Mouse (Mus musculus) embryonic fibroblast, embryonic 13.5 days (primary cell): ENCODE results near the gene Usp16. TPM values are rescaled to one million over a fixed set of nuclear protein-coding genes. Genes with fewer than 3 reads are reported as not detected.

Experiments used
- H3K27ac ChIP-seq: 2 replicates; pipeline ENCODE4 v1.5.1; 2012; ENCODE audit warnings: low read length, control low read depth, inconsistent platforms; ENCODE audit not compliant: insufficient read depth
- H3K4me1 ChIP-seq: 2 replicates; pipeline ENCODE4 v1.6.1; 2011; ENCODE audit warnings: low read length; ENCODE audit not compliant: control insufficient read depth, insufficient read depth
- H3K4me3 ChIP-seq: 2 replicates; pipeline ENCODE4 v1.5.1; 2011; ENCODE audit warnings: mild to moderate bottlenecking, control low read depth, low read length; ENCODE audit not compliant: insufficient read depth
- CTCF ChIP-seq: IDR thresholded peaks from 2 replicates; pipeline ENCODE4 v1.5.1; 2011; ENCODE audit warnings: mild to moderate bottlenecking, control low read depth, low read length, moderate library complexity, borderline replicate concordance; ENCODE audit not compliant: insufficient read depth
- POLR2A ChIP-seq: IDR thresholded peaks from 2 replicates; pipeline ENCODE4 v1.6.1; 2011; ENCODE audit warnings: low read depth, mild to moderate bottlenecking, control low read depth, low read length, moderate library complexity
- polyA plus RNA-seq: library from polyadenylated mRNA; stranded (reverse); fragments of >200 nt; gene quantifications from 2 replicates; pipeline ENCODE4 v1.2.4, GENCODE M21; 2011; ENCODE audit warnings: low read depth; ENCODE audit not compliant: missing spikeins, insufficient read length

Gene Usp16
- polyA plus RNA-seq, 1 experiment = 86.8 TPM

DNA sequence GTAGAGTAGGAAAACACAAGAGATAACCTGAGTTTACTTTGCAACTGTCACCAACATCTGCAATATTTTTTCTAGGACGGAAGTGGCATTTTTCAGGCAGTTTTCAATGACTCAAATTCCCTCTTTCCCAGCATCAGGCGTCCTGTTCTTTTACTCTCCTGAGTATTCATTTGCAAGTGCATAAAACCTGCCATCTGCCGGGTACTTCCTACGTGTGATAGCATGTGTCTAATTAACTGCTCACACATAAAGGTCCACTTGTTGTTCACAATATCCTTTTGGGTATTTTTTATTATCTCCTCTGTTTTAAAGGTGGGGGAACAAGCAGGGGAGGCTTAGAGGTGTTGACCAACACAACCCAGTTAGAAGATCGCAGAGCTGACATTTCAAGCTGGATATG is 57.2 kb downstream of the Usp16 start:
- Histone ChIP-seq H3K27ac (no peak overlapping the region), H3K4me1 (no peaks in the 10 kb centered on the region), H3K4me3 (no peak overlapping the region)
- no peak for TF ChIP-seq CTCF
- TF ChIP-seq POLR2A = no peak

DNA sequence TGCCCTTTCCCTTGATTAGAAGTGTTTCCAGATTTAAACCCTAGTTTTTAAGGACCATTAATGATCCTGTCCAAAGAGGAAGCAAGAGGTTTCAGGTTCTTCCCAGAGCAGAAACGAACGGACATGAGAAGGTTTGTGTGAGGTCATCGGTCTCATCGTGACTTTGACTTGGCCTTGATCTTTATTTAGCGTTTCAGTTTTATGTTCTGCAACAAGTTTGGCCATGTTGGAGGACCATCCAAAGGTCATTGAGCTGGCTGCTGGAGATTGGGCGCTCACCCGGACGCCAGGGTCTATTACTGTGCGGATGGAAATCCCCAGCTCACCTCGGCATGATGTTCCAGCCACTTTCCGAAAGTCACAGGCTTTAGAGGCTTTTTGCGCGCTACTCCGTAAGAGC is 57.8 kb downstream of the Usp16 start:
- no peak for TF ChIP-seq POLR2A
- no peak for TF ChIP-seq CTCF
- no peak overlapping the region for H3K27ac ChIP-seq
- no peaks in the 10 kb centered on the region for H3K4me1 ChIP-seq
- no peak overlapping the region for H3K4me3 ChIP-seq

DNA sequence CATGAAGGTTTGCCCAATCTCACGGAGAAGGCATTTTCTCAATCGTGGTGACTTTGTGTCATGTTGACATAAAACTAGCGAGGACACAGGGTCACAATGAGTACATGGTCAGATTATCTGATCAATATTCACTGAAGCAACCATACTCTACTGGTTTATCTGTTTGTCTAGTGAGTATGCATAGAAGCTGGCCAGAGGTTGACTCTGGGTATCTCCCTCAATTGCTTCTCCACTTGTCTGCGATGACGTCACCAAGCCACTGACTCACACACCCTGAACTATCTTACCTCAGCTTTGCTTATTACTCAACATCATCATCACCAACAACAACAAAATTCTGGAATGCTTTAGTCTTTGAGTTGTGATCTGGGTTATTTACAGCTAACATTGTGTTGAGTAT is 69.7 kb downstream of the Usp16 start:
- H3K4me3 ChIP-seq = no peak overlapping the region
- no peaks in the 10 kb centered on the region; the same call in 1 of the 2 replicates for H3K4me1 ChIP-seq
- no peak for TF ChIP-seq POLR2A
- no peak for TF ChIP-seq CTCF
- no peak overlapping the region for H3K27ac ChIP-seq

DNA sequence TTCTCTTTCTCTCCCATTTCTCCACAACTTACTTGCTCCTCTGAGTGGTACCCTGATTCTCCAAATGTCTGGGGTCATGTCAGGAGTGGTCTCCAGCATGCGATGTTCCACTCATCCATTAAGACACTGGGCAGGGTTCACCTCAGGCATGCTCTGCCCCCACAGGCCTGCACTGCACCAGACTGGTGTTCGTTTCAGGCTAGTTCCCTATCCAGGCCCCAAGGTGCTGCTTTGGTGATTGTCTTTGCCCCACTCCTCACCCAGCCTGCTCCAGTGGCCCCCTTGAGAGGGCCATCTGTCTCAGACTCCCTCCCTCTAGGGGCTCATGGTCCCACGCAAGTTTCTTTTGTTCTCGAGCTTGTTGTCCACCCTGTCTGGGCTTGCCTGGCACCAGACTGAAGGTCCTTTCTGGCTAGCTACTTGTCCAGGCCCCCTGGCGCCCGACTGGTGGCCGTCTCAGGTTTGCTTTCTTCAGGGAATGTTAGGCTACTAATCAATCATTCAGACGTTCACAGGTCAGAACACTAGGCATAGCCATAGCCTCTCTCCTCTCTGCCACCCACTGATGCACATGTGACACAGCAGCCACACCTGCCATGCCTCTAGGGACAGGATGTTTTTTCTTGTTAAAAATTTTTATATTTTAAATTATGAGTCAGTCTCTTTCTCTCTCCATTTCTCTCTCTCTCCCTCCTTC is 73.2 kb downstream of the Usp16 start:
- no peak overlapping the region for H3K4me3 ChIP-seq
- TF ChIP-seq CTCF (no peak), POLR2A (no peak)
- H3K27ac ChIP-seq = no peak overlapping the region
- no peaks in the 10 kb centered on the region; the same call in 1 of the 2 replicates for H3K4me1 ChIP-seq

DNA sequence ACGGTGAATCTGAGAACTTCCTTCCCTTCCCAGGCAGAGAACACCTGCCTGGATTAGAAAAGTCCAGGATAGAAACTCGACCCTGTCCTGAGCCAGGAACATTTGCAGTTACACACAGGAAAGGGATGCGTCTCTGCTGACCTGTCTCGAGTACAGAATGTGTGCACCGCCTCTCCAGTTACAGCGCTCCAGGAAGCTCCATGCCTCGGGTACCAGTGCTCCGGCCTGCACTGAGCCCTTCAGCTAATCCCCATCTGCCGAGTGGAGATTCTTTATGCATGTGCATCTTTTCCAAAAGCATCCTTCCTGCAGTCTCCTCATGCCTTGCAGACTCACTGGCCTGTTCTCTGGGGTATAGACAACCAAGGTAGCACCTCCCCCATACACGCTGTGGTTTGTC is 74.3 kb downstream of the Usp16 start:
- no peak for TF ChIP-seq POLR2A
- no peak for TF ChIP-seq CTCF
- Histone ChIP-seq H3K4me3 (no peak overlapping the region), H3K27ac (no peak overlapping the region), H3K4me1 (no peaks in the 10 kb centered on the region; the same call in 1 of the 2 replicates)

Other genes starting within 250 kb of the Usp16 start
- gene N6amt1, start 100.5 kb upstream of the Usp16 start, polyA plus RNA-seq = 15.6 and 17.8 TPM in 2 replicates
- 34.4 and 39.4 TPM in 2 replicates for gene Ltn1, start 22.1 kb upstream of the Usp16 start, polyA plus RNA-seq
- gene Rwdd2b, start 14.1 kb upstream of the Usp16 start, polyA plus RNA-seq = 7.9 and 9.2 TPM in 2 replicates
- gene Cct8, start 41.2 kb downstream of the Usp16 start, polyA plus RNA-seq = 356 and 432 TPM in 2 replicates
- gene Map3k7cl, start 98.6 kb downstream of the Usp16 start, polyA plus RNA-seq = 12.5 and 13.5 TPM in 2 replicates
- 35.1 and 48.0 TPM in 2 replicates for gene Bach1, start 244.2 kb downstream of the Usp16 start, polyA plus RNA-seq